Mouse (Mus musculus): Measurements from ENCODE around the gene Htr1b.

The Htr1b gene

GRCm38 (mm10) chr9:81633437-81633973 is at the start of gene Htr1b:
TSS of gene Htr1b (minus strand) at chr9:81633828.
- DNase-seq (ENCODE audit: low read depth, low spot score): no peak

DNA sequence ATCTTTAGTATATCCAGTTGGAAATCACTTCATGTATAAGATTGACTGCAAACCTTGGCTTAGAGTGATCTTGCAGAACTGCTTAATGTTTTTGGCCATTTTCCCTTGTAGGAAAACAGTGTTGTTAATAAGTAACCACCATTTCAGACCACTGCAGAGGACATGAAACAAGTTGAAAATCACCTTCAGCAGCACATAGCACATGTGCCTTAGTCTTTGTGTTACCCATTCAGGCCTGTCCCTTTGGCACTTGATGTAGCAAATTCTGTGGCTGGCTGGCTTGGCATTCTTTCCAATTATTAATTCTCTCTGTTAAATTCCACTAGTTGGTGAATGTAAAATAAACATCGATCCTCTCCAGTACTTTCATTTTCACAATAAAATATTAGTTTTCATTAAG is 43.1 kb upstream of the Htr1b start:
- no peak for DNase-seq (ENCODE audit: low read depth, low spot score)

DNA sequence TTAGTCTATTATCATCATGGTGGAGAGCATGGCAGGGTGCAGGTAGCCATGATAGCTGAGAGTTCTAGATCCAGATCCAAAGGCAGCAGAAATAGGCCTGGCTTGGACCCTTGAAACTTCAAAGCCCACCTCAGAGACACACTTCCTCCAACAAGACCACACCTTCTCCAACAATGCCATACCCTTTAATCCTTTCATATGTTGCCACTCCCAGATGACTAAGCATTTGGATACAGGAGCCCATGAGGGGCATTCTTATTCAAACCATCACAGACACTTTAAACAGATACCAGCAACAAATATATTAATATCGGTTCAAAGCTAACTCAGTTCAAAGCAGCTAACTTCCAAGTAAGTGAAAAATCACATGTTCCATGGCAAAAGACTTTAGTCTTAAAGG is 3.9 kb upstream of the Htr1b start:
- no peak for DNase-seq (ENCODE audit: low read depth, low spot score)

GRCm38 (mm10) chr9:81635109-81635508 is 1.5 kb upstream of the Htr1b start:
- peak; percentile 8 for DNase-seq (ENCODE audit: low read depth, low spot score)

DNA sequence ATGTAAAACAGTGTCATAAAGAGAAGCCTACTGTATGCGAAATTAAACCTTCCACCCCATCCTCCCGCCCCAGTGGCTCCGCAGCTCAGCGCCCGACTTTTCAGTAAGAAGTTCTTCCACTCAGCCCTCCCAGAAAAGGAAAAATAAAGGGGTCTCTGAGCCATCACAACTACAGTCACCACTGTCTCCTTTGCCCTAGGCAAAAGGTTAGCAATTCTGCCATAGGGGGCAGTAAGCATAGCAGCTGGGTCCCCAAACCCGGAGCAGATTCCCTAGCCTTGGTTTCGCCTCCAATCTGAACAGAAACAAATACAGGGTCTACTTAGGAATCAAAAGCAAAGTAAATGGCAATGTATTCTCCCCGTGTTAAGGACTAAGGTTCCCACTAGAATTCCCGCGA is 535 bp upstream of the Htr1b start:
- DNase-seq (ENCODE audit: low read depth, low spot score): no peak

- DNase-seq (ENCODE audit: low read depth, low spot score): no peak
Measured at GRCm38 (mm10) chr9:81632736-81633436, 742 bp downstream of the Htr1b start.

DNA sequence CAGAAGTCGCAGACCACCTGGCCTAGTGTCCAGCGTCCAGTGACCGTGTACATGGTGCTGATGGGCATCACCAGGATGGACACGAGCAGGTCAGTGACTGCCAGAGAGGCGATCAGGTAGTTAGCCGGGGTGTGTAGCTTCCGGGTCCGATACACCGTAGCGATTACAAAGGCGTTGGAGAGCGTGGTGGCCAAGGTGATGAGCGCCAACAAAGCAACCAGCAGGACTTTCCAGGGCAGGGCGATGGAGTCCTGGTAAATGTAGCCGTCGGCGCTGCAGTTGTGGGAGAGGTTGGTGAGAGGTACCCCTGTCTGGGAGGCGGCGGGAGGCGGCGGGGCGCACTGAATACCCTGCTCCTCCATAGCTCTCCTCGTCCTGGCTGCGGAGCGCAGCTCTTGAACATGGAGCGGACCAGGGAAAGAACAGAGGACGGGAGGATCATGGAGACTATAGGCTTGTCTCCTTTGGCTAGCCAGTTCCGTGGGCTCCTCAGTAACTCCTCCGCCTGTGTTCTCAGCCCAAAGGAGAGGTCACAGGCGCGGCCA is 1.4 kb downstream of the Htr1b start:
- DNase-seq (ENCODE audit: low read depth, low spot score): no peak

GRCm38 (mm10) chr9:81631581-81632091 is 2.0 kb downstream of the Htr1b start:
- DNase-seq (ENCODE audit: low read depth, low spot score): no peak

DNA sequence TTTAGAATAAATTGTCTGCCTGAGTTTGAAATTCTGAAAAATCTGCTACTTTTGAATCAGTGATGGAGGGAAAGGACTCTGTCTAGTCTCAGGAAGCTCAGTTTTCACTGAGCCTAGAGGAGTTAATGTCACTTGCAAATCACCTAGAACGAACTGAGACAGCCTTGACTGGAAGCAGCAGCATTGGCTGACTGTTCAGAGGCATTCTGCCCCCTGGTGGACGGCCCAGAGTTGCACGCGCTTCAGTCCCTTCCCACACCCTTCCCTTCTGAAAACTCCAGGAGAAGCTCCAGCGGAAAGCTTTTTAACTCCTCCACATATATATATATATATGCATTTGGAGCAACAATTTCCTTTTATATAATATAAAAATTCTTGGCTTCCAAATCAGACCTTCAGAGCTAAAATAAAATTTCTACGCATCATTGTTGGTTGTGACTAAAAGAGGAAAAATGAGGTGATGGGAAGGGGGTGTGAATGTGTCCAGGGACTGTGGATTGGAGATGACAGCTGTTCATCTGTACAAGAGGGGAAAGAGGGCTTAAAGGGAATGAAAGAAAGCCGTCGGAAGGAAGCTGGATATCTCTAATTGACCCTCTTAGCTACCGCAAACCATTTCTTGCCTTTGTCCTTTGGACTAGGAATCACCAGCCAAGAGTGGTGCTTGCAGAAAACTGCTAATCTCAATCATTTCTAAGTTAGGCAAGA is 6.6 kb downstream of the Htr1b start:
- DNase-seq (ENCODE audit: low read depth, low spot score): peak; percentile 61

DNA sequence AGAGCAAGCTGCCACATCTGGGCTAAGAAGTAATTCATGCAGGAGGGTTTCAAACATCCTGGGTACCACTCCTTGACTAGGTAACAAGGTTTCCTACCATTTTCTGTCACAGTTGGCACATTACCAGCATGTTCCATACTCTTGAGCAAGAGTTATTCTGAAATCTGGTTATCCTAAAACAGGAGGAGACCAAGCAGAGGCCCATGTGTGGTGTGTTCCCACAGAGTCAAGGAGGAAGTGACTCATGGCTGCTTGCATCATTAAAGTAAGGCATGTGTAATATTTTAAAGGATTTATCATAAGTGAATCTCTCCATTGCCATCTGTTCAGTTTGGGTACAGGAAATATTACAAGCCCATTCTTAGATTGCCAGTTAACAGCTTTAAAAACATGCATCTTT is 7.7 kb downstream of the Htr1b start:
- peak; percentile 7 for DNase-seq (ENCODE audit: low read depth, low spot score)

DNA sequence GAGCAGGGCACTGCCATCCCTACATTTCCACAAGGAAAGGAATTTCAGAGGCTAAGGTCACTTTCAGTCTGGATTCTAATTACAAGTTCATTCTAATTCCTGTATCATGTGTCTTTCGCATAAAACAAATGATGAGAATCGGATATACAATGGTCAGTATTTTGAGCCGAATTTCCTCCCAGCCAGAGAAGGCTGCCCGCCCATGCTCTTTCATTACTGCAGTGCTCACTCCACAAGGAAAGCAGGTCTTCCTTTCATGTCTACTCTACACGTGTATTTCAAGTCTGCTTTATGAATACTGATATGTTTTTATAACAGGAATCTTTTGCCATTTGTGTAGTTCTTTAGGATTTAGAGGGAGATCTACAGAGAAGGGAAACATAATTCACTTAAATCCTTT is 10.8 kb downstream of the Htr1b start:
- no peak for DNase-seq (ENCODE audit: low read depth, low spot score)

DNA sequence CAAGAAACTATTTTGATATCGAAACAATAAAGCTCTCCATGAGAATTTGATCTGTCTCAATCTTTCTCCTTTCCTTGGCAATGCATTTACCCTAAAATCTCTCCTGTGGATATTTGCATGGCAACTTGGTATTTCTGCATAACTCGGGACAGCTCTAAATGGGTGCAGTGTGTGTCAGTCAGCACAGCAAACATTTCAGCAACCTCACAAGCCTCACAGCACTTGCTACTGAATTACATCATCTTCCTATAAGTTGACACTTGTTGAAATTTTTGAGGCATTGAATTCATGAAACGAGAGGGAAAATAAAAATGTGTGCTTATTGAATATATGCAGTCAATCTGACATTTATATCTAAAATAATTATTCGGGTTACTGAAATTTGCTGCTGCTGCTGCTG is 22.6 kb downstream of the Htr1b start:
- DNase-seq (ENCODE audit: low read depth, low spot score): no peak
